Mouse (Mus musculus): Measurements from ENCODE around the gene Fam89b. TPM values are rescaled to one million over a fixed set of nuclear protein-coding genes. Genes with fewer than 3 reads are reported as not detected.

The Fam89b gene
- polyA plus RNA-seq (2012; rRNA removed), result 27.2 and 28.2 TPM in 2 replicates

DNA sequence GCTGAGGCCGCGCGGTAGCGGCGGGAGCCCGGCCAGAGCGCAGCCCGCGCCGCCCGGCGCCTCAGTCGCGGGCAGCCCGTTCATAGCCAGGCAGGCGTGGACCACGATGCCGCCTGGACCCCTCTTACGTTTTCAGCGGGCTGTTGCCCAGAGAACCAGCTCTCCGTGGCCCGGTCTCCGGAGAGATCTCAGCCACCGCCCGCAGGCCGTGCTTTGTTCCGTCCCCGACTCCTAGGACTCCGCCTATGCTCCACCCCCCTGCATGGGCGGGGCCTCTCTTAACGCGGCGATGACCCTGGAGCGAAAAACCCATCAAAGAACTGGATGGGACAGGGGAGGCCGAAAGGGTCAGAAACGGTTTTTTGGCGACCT lies at the start of gene Fam89b:
Gene Fam89b, minus strand, starts transcription at position 210 of the 372 bp plus-strand sequence.

DNA sequence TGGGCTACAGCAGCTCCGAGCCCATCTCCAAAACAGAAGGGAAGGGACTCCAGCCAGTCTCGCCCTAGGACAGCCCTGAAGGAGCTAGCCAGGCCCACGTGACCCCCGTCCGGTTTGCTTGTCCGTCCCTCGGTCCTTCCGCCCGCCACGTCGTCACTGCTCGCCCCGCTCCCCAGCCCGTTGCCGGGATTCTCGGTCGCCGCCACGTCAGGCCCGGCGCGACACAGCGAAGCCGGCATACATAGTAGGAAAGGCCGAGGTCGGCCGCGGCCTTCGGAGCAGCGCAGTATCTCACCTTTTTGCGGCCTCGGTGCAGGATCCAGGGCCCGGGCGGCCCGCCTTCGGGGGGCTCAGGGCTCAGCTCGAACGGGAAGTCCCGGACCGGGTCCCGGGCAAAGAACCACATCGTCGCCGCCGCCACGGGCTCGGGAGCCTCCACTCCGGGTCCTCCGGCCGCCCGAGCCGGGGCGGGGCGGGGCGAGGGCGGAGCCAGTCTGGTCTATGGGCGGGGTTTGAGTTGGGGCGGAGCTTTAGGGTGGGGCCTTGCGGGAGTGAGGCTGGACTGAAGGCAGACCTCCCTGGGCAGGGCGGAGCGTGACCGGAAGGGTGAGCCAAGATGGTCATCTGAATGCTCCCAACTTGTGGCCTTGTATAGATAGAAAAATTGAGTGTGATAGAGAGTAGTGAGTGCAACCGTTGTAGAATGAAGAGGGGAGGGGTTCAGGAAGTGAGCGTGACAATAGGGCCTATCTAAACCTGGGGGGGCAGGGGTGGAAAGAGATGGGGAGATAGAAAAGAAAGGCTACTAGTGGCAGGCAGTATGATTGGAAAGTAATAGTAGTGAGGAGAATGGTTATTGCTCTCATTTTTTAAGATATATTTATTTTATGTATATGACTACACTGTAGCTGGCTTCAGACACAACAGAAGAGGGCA lies 41.7 kb upstream of the Fam89b start, which contains the start of gene Scyl1:
Gene Scyl1, minus strand, starts transcription at position 495 of the 936 bp plus-strand sequence.

DNA sequence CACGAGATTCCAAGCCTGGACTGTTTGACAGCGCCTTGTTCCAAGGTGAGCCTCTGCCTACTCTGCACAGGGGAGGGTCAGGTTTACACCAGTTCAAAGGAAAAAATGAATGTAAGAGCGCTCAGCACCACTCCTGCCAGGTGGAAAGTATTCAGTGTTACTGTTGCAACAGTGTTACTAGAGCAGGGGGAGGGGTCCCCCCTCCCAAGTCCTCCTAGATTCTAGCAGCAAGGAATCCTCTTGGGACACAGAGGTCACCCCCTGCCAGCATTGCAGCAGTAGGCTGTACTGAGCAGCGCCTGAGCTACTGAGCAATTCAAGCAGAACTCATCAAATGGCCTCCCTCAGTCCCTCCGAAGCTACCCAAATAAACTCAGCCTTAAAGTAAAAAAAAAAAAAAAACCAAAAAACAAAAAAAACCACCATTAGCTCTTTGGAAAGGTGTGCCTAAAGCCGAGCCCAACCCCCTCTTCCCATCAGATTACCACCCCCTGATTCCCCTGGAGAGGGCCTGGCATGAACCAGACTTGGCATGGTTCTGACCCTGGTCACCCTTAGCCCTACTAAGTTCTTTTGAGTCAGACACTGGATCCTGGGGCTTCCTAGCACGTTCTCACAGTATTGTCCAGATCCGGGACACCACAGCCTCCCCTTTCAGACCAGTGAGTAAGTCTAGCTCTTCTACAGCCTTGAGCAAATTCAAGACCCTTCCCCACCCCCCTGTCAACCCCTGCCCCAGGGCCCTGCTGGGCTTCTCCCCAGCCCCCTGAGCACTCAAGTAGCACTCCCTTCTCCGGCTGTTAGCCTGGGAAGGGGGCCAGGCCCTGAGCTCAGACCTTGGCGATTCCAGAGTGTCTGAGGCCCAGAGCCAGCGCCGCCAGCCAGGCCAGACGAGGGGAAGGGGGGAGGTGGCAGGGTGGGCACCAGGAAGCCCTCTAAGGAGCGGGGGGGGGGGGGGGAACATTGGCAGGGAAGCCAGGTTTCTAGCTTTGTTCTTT lies 11.2 kb upstream of the Fam89b start, which contains the start of gene Ltbp3:
Gene Ltbp3, plus strand, starts transcription at position 585 of the 998 bp plus-strand sequence.

DNA sequence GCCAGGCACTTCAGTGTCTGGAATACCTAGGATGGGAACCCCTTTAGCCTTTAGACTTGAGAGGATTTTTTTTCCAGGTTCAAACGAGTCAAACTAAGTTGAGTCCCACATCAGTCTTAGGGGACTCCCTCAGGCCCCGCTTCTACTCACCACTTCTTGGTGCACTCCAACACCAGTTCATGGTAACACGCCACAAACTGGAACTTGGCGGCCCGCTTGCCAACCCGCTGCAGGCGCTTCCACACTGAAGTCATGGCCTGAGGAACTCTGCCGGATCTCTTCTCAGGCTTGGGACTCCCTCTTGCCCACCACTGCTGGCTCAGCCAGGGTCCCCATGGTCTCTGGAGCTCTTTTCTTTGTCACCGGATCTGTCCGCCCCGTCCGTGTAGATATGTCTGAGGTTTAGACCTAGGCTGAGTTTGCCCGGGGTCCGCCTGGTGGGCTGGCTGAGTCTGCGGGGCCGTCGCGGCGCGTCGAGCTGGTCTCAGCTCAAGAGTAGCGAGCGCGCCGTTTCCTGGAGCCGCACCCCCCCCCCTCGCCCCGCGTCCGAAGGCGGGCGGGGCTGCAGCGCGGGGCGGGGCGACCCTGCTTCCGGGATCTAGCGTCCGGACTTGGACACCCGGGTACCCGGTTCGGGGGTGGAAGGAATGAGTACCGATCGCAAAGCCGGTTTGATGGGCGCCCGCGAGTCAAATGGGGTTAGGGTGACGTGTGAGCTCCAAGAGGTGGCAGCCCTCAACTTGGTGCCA lies 3.5 kb downstream of the Fam89b start, which contains the start of gene Ehbp1l1:
Gene Ehbp1l1, minus strand, starts transcription at position 551 of the 749 bp plus-strand sequence.

DNA sequence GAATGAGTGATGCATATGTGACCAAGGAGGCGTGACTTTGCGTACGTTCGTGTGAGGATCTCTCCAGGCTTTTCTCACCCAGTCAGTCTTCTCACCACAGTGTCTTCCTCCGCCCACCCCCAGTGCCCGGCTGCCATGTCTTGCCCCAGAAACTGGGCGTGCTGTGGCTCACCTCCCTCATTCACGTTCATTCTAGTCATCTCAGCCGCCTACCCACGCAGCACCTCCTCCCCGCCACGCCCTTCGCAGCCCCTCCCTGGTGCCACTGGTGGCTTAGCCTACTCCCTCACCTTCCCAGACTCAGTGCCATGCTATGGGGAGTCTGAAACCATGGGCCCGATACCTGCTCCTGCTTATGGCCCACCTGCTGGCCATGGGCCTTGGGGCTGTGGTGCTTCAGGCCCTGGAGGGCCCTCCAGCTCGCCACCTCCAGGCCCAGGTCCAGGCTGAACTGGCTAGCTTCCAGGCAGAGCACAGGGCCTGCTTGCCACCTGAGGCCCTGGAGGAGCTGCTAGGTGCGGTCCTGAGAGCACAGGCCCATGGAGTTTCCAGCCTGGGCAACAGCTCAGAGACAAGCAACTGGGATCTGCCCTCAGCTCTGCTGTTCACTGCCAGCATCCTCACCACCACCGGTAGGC lies 25.2 kb downstream of the Fam89b start, which contains the start of gene Kcnk7:
Gene Kcnk7, plus strand, starts transcription at position 205 of the 638 bp plus-strand sequence.

DNA sequence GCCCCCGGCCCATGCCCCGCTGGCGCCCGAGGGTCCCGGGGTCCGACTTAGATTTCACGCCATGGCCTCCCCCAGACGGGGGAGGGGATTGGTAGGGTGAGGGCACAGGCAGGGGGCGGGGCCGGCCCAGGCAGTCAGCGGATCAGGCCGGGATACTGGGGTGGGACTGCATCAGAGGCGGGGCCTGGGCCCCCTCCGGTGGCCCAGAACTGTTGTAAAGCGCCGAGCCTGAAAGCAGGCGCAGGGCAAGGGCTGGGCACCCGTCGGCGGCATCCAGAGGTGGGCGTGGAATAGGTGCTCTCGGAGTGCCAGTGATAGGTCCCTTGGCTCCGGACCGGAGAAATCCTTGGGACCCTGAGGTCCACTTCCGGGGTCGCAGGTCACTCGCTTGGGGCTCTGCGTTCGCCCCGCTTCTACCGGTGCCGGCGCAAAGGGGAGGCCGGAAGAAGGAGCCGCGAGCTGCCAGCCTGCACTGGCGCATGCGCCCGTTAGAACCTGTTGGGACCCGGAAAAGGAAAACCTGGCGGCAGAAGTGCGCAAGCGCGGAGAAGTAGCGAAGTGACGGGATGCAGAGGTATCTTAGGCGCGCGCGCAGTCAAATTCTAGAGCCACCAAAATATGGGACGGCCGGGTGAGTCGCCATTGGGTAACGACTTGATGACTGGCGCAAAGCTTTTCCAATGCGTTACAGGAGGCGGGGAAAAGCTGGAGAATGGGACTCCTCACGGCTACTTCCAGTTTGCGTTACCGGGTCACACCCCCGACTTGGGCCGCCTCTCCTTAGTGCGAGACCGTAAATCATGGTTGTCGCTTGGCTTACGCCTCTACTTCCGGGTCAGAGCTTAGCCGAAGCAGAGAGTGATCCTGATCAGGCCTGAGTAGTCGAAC lies 41.0 kb downstream of the Fam89b start, which contains the start of the genes Map3k11 and Pcnx3:
Gene Map3k11, plus strand, starts transcription at position 543 of the 888 bp plus-strand sequence.
Gene Pcnx3, minus strand, starts transcription at position 709 of the 888 bp plus-strand sequence.

Other genes starting within 250 kb of the Fam89b start
- gene Mus81, start 241.3 kb downstream of the Fam89b start, polyA plus RNA-seq (2012; rRNA removed), result 13.3 and 13.4 TPM in 2 replicates
- 367 and 388 TPM in 2 replicates for gene Cfl1, start 239.2 kb downstream of the Fam89b start, polyA plus RNA-seq (2012; rRNA removed)
- gene 1700020D05Rik, start 225.9 kb downstream of the Fam89b start, polyA plus RNA-seq (2012; rRNA removed), result 0.47 and 0.61 TPM in 2 replicates
- gene Snx32, start 219.1 kb downstream of the Fam89b start, polyA plus RNA-seq (2012; rRNA removed), result 4.5 and 5.8 TPM in 2 replicates
- 0.04 and 0.05 TPM in 2 replicates for gene Ovol1, start 169.0 kb downstream of the Fam89b start, polyA plus RNA-seq (2012; rRNA removed)
- gene Ap5b1, start 161.6 kb downstream of the Fam89b start, polyA plus RNA-seq (2012; rRNA removed), result 2.0 and 2.5 TPM in 2 replicates
- gene Rnaseh2c, start 127.8 kb downstream of the Fam89b start, polyA plus RNA-seq (2012; rRNA removed), result 55.8 and 61.9 TPM in 2 replicates
- gene Kat5, start 119.4 kb downstream of the Fam89b start, polyA plus RNA-seq (2012; rRNA removed), result 23.7 and 30.7 TPM in 2 replicates
- 16.8 and 17.9 TPM in 2 replicates for gene Rela, start 92.2 kb downstream of the Fam89b start, polyA plus RNA-seq (2012; rRNA removed)
- 21.9 and 28.0 TPM in 2 replicates for gene Sipa1, start 65.9 kb downstream of the Fam89b start, polyA plus RNA-seq (2012; rRNA removed)
- gene Map3k11, start 40.9 kb downstream of the Fam89b start, polyA plus RNA-seq (2012; rRNA removed), result 14.1 and 14.8 TPM in 2 replicates
- gene Pcnx3, start 40.7 kb downstream of the Fam89b start, polyA plus RNA-seq (2012; rRNA removed), result 12.6 and 16.7 TPM in 2 replicates
- 0.02 TPM in 2 replicates for gene Kcnk7, start 25.3 kb downstream of the Fam89b start, polyA plus RNA-seq (2012; rRNA removed)
- gene Ehbp1l1, start 3.3 kb downstream of the Fam89b start, polyA plus RNA-seq (2012; rRNA removed), result 46.5 and 51.9 TPM in 2 replicates
- gene Ltbp3, start 11.3 kb upstream of the Fam89b start, polyA plus RNA-seq (2012; rRNA removed), result 3.3 and 3.8 TPM in 2 replicates
- gene Scyl1, start 41.8 kb upstream of the Fam89b start, polyA plus RNA-seq (2012; rRNA removed), result 28.7 and 29.1 TPM in 2 replicates
- 5.5 and 6.7 TPM in 2 replicates for gene Frmd8, start 145.6 kb upstream of the Fam89b start, polyA plus RNA-seq (2012; rRNA removed)
- gene Slc25a45, start 148.2 kb upstream of the Fam89b start, polyA plus RNA-seq (2012; rRNA removed), result 10.8 and 11.3 TPM in 2 replicates
- gene Tigd3, start 164.5 kb upstream of the Fam89b start, polyA plus RNA-seq (2012; rRNA removed), result 1.1 and 1.4 TPM in 2 replicates
- 31.6 and 33.1 TPM in 2 replicates for gene Dpf2, start 183.4 kb upstream of the Fam89b start, polyA plus RNA-seq (2012; rRNA removed)
- 3.1 and 3.5 TPM in 2 replicates for gene Cdc42ep2, start 195.2 kb upstream of the Fam89b start, polyA plus RNA-seq (2012; rRNA removed)
- 32.2 and 32.9 TPM in 2 replicates for gene Pola2, start 234.5 kb upstream of the Fam89b start, polyA plus RNA-seq (2012; rRNA removed)